Mouse (Mus musculus) bone marrow, adult 2 months (tissue): ENCODE results near the gene Krt14.

Experiments
- CTCF ChIP-seq: fragments of 200-500 bp; IDR thresholded peaks from 2 replicates; pipeline ENCODE4 v1.5.1; 2011; ENCODE audit warnings: low read length, control low read depth; ENCODE audit not compliant: control insufficient read depth, insufficient read depth
- POLR2A ChIP-seq: fragments of 200-500 bp; IDR thresholded peaks from 2 replicates; pipeline ENCODE4 v1.6.1; 2011; ENCODE audit warnings: low read depth, mild to moderate bottlenecking, control low read depth, low read length, borderline replicate concordance; ENCODE audit not compliant: control insufficient read depth

DNA sequence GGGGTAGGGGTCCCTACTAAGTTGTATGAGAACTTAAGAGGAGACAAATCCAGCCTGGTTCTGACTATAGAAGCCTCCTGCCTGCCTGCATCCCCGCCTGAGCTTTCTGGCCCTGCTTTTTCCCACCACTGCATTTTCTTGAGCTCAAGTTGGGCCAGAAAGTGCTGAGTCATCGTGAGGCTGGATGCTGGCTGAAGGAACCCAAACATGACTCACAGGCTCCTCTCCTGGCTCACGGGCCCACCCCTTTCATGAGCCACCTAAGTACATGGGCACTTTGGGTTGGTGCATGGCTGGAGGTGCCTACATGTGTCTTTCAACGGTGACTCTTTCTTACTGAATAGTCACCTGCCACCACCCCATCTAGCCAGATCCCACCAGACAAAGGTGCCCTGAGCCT, 8.7 kb downstream of the Krt14 start:
- TF ChIP-seq CTCF = no peak
- TF ChIP-seq POLR2A = no peak
